Mouse (Mus musculus): ENCODE results near the gene Atp6v0a2. TPM values are rescaled to one million over a fixed set of nuclear protein-coding genes. Genes with fewer than 3 reads are reported as not detected.
A peak's percentile ranks its signal among the peaks of the same experiment; 100 is the strongest.
"Not testable (repeated sequence)": the region's sequence is repeated elsewhere in the genome, so short reads cannot be mapped to it uniquely, and the experiment has no call there.

Atp6v0a2 gene
- polyA plus RNA-seq (2015; fragmentation: Nextera tagmentation; extraction: Ambion mirVana), result 61.5 and 67.9 TPM in 2 replicates

- Histone ChIP-seq H3K4me1 (ENCODE audit: control insufficient read depth, insufficient read depth, low read length) (peaks cover 25% of the 10 kb centered on the region), H3K4me3 (ENCODE audit: low read length) (peak within 1 kb of the TSS; percentile 96), H3K4me2 (ENCODE audit: low read depth, low read length) (peak within 1 kb of the TSS; percentile 80), H3K36me3 (ENCODE audit: control insufficient read depth, insufficient read depth, low read length) (no peaks in the 10 kb centered on the region), H3K9me3 (ENCODE audit: control insufficient read depth, low read length) (no peaks in the 10 kb centered on the region), H3K9ac (ENCODE audit: low read depth, low read length) (peak within 1 kb of the TSS; percentile 94), H3K27me3 (replicated peaks; ENCODE audit: control insufficient read depth, insufficient read depth, low read length) (no peaks in the 10 kb centered on the region), H3K27ac (ENCODE audit: low read length) (peak within 1 kb of the TSS; percentile 87)
- ATAC-seq, result peak; percentile 88
- WGBS, result under 1% methylated on average over 53 of the region's 58 CpGs
Measured at GRCm38 (mm10) chr5:124628448-124629363, at the start of gene Atp6v0a2. Gene Atp6v0a2 (plus strand): TSS chr5:124628576.

GRCm38 (mm10) chr5:124578633-124579317 lies 49.6 kb upstream of the Atp6v0a2 start, which contains the start of the genes Eif2b1 and Gtf2h3:
Gene Eif2b1 (minus strand): TSS chr5:124579131.
Gene Gtf2h3 (plus strand): TSS chr5:124579140.
- Histone ChIP-seq H3K9ac (ENCODE audit: low read depth, low read length) (peak within 1 kb of the TSS; percentile 76), H3K9me3 (ENCODE audit: control insufficient read depth, low read length) (no peaks in the 10 kb centered on the region), H3K4me2 (ENCODE audit: low read depth, low read length) (peak within 1 kb of the TSS; percentile 87), H3K4me1 (ENCODE audit: control insufficient read depth, insufficient read depth, low read length) (peaks cover 6% of the 10 kb centered on the region; the same call in 1 of the 2 replicates), H3K27me3 (replicated peaks; ENCODE audit: control insufficient read depth, insufficient read depth, low read length) (no peaks in the 10 kb centered on the region), H3K4me3 (ENCODE audit: low read length) (peak within 1 kb of the TSS; percentile 78), H3K27ac (ENCODE audit: low read length) (0 out of 2 replicates have a peak within 1 kb of the TSS, but pooled peaks have one; percentile 31), H3K36me3 (ENCODE audit: control insufficient read depth, insufficient read depth, low read length) (peaks cover 1% of the 10 kb centered on the region; the same call in 1 of the 2 replicates)
- WGBS, result under 1% methylated on average over 51 of the region's 51 CpGs
- peak; percentile 93 for ATAC-seq

- Histone ChIP-seq H3K4me1 (ENCODE audit: control insufficient read depth, insufficient read depth, low read length) (peaks cover 6% of the 10 kb centered on the region; the same call in 1 of the 2 replicates), H3K27me3 (replicated peaks; ENCODE audit: control insufficient read depth, insufficient read depth, low read length) (no peaks in the 10 kb centered on the region), H3K9ac (ENCODE audit: low read depth, low read length) (no peak overlapping the region), H3K27ac (ENCODE audit: low read length) (no peak overlapping the region), H3K9me3 (ENCODE audit: control insufficient read depth, low read length) (no peaks in the 10 kb centered on the region), H3K4me3 (ENCODE audit: low read length) (no peak overlapping the region), H3K36me3 (ENCODE audit: control insufficient read depth, insufficient read depth, low read length) (peaks cover 14% of the 10 kb centered on the region), H3K4me2 (ENCODE audit: low read depth, low read length) (no peak overlapping the region)
- no peak for ATAC-seq
- 81% methylated on average over 5 of the region's 5 CpGs for WGBS
Measured at GRCm38 (mm10) chr5:124582515-124582914, 45.9 kb upstream of the Atp6v0a2 start.

- no peak overlapping the region for H3K4me2 ChIP-seq (ENCODE audit: low read depth, low read length)
- no peak for ATAC-seq
- no peak overlapping the region for H3K4me3 ChIP-seq (ENCODE audit: low read length)
- no peaks in the 10 kb centered on the region for H3K9me3 ChIP-seq (ENCODE audit: control insufficient read depth, low read length)
- H3K4me1 ChIP-seq (ENCODE audit: control insufficient read depth, insufficient read depth, low read length), result no peaks in the 10 kb centered on the region
- no peak overlapping the region for H3K27ac ChIP-seq (ENCODE audit: low read length)
- peaks cover 3% of the 10 kb centered on the region; the same call in 1 of the 2 replicates for H3K36me3 ChIP-seq (ENCODE audit: control insufficient read depth, insufficient read depth, low read length)
- 95% methylated on average over 3 of the region's 3 CpGs for WGBS
- no peaks in the 10 kb centered on the region for H3K27me3 ChIP-seq (replicated peaks; ENCODE audit: control insufficient read depth, insufficient read depth, low read length)
- H3K9ac ChIP-seq (ENCODE audit: low read depth, low read length), result no peak overlapping the region
Measured at GRCm38 (mm10) chr5:124592768-124593167, 35.6 kb upstream of the Atp6v0a2 start.

GRCm38 (mm10) chr5:124598224-124599174 lies 29.9 kb upstream of the Atp6v0a2 start:
- H3K27me3 ChIP-seq (replicated peaks; ENCODE audit: control insufficient read depth, insufficient read depth, low read length), result no peaks in the 10 kb centered on the region
- no peaks in the 10 kb centered on the region for H3K9me3 ChIP-seq (ENCODE audit: control insufficient read depth, low read length)
- H3K9ac ChIP-seq (ENCODE audit: low read depth, low read length), result peak overlapping the region; percentile 76
- no peak overlapping the region for H3K27ac ChIP-seq (ENCODE audit: low read length)
- peak overlapping the region; percentile 84 for H3K4me3 ChIP-seq (ENCODE audit: low read length)
- ATAC-seq, result peak; percentile 100
- 7% methylated on average over 30 of the region's 30 CpGs for WGBS
- peaks cover 2% of the 10 kb centered on the region; the same call in 1 of the 2 replicates for H3K36me3 ChIP-seq (ENCODE audit: control insufficient read depth, insufficient read depth, low read length)
- H3K4me2 ChIP-seq (ENCODE audit: low read depth, low read length), result peak overlapping the region; percentile 92
- H3K4me1 ChIP-seq (ENCODE audit: control insufficient read depth, insufficient read depth, low read length), result peaks cover 5% of the 10 kb centered on the region

- not testable (repeated sequence) for H3K27ac ChIP-seq (ENCODE audit: low read length); H3K4me2 ChIP-seq (ENCODE audit: low read depth, low read length); H3K27me3 ChIP-seq (replicated peaks; ENCODE audit: control insufficient read depth, insufficient read depth, low read length); H3K4me3 ChIP-seq (ENCODE audit: low read length); H3K9me3 ChIP-seq (ENCODE audit: control insufficient read depth, low read length); ATAC-seq; H3K9ac ChIP-seq (ENCODE audit: low read depth, low read length); H3K36me3 ChIP-seq (ENCODE audit: control insufficient read depth, insufficient read depth, low read length); H3K4me1 ChIP-seq (ENCODE audit: control insufficient read depth, insufficient read depth, low read length)
- WGBS, result 60% methylated on average over 8 of the region's 8 CpGs
Measured at GRCm38 (mm10) chr5:124599726-124600125, 28.6 kb upstream of the Atp6v0a2 start.

- Histone ChIP-seq H3K36me3 (ENCODE audit: control insufficient read depth, insufficient read depth, low read length) (no peaks in the 10 kb centered on the region), H3K9ac (ENCODE audit: low read depth, low read length) (no peak overlapping the region), H3K4me2 (ENCODE audit: low read depth, low read length) (no peak overlapping the region), H3K9me3 (ENCODE audit: control insufficient read depth, low read length) (no peaks in the 10 kb centered on the region), H3K4me1 (ENCODE audit: control insufficient read depth, insufficient read depth, low read length) (peaks cover 5% of the 10 kb centered on the region), H3K4me3 (ENCODE audit: low read length) (no peak overlapping the region), H3K27me3 (replicated peaks; ENCODE audit: control insufficient read depth, insufficient read depth, low read length) (no peaks in the 10 kb centered on the region), H3K27ac (ENCODE audit: low read length) (no peak overlapping the region)
- WGBS, result 72% methylated on average over 5 of the region's 5 CpGs
- no peak for ATAC-seq
Measured at GRCm38 (mm10) chr5:124602349-124602748, 26.0 kb upstream of the Atp6v0a2 start.

- Histone ChIP-seq H3K4me2 (ENCODE audit: low read depth, low read length) (no peak overlapping the region), H3K4me1 (ENCODE audit: control insufficient read depth, insufficient read depth, low read length) (peaks cover under 1% of the 10 kb centered on the region; the same call in 1 of the 2 replicates), H3K4me3 (ENCODE audit: low read length) (no peak overlapping the region), H3K9me3 (ENCODE audit: control insufficient read depth, low read length) (no peaks in the 10 kb centered on the region), H3K9ac (ENCODE audit: low read depth, low read length) (no peak overlapping the region), H3K36me3 (ENCODE audit: control insufficient read depth, insufficient read depth, low read length) (no peaks in the 10 kb centered on the region), H3K27me3 (replicated peaks; ENCODE audit: control insufficient read depth, insufficient read depth, low read length) (no peaks in the 10 kb centered on the region), H3K27ac (ENCODE audit: low read length) (no peak overlapping the region)
- WGBS, result 89% methylated on average over 4 of the region's 4 CpGs
- ATAC-seq, result no peak
Measured at GRCm38 (mm10) chr5:124604296-124604695, 24.1 kb upstream of the Atp6v0a2 start.

Data from intestine, embryonic 16.5 days (tissue).